Mouse (Mus musculus): ENCODE measurements around the gene Gabrg2. TPM values are rescaled to one million over a fixed set of nuclear protein-coding genes. Genes with fewer than 3 reads are reported as not detected.

The Gabrg2 gene
- under 1 TPM in 1 of 2 experiments, not detected in 1; 0.25 TPM for total RNA-seq (2021)
- long read RNA-seq, experiment 1: 0 reads
- long read RNA-seq, experiment 2, partial matches to known transcripts: 0 of 1 reads
- long read RNA-seq, experiment 2, other reads (novel, unspliced or antisense): 1 of 1 reads

DNA sequence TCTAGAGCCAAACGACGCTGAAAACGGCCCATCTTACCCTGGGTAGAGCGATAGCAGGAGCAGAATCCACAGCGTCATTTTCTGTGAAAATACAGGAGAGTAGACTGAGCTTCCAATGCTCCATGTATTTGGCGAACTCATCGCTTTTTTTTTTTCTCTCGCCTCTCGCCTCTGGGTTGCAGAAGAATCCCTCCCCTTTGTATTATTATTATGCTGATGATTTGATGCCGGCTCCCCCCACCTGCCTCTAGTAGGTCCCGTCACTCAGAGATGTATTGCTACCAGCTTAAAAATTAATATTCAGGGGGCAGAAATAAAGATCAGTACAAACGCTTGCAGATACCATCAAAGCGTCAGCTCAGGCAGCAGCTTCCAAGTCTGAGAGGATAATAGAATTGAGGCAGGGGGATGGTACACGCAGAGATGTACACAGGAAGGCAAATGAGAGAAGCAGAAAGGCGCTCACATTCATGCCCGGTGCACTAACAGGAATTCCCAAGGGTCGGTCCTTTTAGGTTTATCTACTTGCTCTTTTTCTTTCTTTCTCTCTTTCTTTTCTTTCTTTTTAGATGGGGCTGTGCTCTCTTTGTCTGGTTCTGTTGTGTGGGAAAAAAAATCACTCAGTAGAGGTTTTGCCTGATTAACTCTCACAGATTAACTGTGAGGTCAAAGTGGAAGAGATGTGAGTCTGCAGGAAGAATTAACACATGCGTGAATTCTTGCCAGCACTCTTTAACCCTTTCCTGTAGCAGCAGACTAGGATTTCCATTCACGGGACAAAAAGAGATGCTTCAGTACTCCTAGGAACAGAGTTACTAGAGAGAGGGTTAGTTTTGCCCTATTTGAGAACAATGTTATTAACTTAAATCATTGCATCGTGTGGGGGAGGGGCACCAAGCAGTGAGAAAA, at the start of gene Gabrg2:
Gabrg2 (minus strand) TSS at position 668 of the 909 bp plus-strand sequence.
- intact Hi-C loops (cut with DNase I): no loop called here
- no peak for DNase-seq

DNA sequence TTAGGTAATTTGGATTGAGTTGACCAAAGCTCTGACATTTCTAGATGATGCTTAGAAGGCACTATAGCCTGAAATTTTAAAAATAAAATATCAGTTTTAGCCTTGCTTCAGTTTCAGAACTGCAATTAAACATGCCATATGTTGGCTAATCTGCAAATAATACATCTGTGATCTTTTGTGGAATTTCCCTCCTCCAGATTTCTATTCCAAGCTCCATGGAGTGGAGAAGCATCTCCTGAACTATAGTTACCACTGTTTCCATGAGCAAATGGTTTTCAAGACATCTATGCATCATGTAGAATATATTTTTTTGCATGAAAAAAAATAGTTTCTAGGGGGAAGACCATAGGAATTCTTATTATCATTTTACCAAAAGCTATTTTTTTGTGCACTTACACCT, 47.5 kb upstream of the Gabrg2 start:
- intact Hi-C loops (cut with DNase I): no loop called here
- no peak for DNase-seq

DNA sequence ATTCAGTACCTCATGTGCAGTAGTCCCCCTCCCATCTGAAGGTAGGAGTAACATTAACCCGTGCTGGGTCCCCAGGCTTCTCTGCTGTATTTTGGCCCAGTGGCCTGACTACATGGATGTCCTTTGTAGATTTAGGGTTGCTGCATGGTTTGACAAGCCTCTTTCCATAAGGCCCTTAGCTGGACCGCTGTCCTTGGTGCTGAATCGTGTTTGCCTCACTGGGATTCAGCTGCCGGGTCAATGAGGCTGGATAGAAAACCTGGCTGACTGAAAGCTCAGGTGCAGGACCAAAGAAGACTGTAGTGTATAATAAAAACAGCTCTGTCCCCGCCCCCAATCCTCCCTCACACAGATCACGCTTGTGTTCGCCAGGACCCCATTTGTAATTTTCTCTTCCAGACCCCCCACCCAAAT, 1.2 kb downstream of the Gabrg2 start:
- intact Hi-C loops (cut with DNase I): no loop called here
- DNase-seq: no peak

DNA sequence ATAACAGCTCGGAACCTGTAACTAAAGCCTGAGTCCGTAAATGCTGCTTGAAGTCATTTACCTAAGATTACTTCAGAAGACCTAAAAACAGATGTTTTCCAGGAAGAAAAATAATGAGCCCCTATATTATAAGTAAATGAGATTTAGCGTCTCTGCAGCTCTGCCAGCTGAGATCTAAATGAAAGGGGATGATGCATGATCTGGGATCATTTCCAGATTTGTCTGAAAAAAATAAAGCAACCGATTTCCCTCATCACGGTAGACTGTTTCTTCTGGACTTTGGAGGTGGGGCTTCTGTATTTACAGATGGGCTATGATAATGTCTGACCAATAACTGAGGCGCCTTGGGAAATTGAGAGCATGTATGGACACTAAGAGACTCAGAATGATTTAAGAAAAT, 20.5 kb downstream of the Gabrg2 start:
- intact Hi-C loops (cut with DNase I): no loop called here
- DNase-seq: no peak

DNA sequence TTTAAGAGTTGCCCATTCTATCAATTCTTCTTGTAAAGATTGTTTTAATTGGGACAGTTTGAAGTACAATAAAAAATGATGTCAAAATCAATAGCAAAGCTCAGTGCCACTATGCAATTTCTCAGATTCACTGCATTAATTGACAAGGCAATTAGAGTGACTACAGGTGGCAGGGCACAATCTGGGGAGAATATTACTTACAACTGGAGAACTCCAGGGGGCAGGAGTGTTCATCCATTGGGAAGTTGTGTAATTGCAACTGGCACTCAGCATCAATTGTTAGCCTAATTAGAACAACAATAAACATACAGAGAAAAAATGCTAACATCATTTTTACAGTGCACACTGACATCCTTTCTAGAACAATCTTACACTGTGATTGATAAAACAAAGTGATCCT, 32.1 kb downstream of the Gabrg2 start:
- DNase-seq: no peak
- intact Hi-C loops (cut with DNase I): no loop called here

DNA sequence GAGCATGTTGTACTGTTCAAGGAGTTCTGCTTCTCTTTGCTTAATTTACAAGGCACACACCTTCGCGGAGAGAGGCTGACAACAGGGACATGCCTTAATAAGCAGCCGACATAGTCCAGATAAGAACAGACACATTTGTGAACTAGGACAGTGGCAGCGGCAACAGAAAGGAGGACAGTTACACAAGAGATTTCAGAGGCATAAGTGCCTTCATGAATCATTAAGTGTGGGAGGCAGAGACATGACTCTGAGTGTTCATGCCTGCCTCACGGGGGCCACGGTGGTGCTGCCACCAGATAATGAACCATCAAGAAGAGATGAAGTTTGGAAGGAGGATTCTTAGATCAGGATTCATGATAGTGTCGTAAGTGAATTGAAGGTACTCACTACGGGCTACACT, 38.0 kb downstream of the Gabrg2 start:
- intact Hi-C loops (cut with DNase I): no loop called here

DNA sequence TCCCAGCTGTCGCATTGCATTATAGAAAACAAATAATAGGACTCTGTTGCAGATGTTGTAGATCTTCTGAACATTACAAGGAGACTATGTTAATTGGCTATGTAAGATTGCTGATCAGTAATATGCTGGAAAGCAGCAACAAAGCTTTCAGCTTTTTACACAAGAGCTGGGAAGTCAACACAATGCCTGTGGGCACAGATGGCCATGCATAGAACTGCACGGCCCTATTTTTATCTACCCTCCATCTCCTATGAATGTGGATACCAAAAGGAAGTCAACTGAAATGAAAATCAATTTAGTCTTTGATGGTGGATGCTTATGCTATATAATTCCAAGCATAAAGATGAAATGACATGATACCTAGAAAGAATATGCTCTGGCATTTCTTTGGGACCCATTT, 47.1 kb downstream of the Gabrg2 start:
- no peak for DNase-seq
- intact Hi-C loops (cut with DNase I): no loop called here

More for the DNA sequence above, 38.0 kb downstream of the Gabrg2 start:
- DNase-seq: no peak

DNA sequence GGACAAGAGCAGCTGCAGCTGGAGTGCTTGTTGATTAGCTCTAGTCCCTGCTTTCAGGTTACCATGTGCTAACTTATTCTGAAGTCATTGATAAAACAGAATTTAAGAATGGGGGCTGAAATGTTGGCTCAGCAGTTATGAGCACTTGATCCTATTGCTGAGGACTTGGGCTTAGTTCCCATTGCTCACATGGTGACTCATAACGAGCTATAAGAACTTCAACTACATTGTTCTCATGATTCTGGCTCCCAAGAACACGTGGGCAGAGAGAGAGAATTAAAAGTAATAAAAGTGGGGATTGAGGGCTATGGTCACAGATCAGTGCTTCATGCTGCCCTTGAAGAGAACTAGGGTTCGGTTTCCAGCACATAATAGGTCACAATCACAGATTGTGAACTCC, 48.8 kb downstream of the Gabrg2 start:
- intact Hi-C loops (cut with DNase I): no loop called here
- no peak for DNase-seq

DNA sequence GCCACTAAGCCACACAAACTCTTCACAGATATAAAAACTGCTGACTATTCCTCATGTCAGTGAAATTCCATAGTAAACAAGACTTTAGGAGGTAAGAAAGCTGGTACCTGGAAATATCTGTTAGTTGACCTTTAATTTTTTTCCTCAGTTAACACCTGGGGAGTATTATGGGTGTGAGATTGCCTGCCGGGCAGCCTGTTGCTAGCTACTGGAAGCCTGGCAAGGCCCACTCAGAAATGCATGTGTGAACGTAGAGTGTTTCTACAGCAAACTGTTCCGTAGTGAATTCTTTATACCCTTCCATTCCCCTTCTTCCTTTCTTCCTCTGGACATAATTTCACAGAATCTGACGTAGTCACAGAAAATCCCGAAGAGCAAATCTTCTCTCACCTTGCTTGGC, 55.2 kb downstream of the Gabrg2 start:
- no peak for DNase-seq

DNA sequence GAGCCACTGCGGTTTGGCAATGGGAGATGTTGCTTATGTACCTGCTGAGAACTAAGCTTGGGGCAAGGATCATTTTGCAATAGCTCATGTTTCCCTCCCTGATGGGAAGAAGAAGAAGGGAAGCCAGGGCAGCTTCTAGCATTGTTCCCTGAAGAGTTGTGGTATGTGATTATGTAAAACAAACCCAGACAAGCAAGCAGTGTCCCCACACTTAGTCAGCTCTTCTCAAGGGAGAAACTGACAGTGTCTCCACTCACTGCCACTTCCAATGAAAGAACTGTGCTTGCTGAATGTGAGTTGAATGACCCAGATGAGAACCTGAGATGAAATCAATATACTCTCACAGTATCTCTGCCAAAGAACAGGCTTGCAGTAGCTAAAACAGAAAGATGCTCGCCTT, 62.7 kb downstream of the Gabrg2 start:
- intact Hi-C loops (cut with DNase I): no loop called here

More for the DNA sequence above, 55.2 kb downstream of the Gabrg2 start:
- intact Hi-C loops (cut with DNase I): no loop called here

DNA sequence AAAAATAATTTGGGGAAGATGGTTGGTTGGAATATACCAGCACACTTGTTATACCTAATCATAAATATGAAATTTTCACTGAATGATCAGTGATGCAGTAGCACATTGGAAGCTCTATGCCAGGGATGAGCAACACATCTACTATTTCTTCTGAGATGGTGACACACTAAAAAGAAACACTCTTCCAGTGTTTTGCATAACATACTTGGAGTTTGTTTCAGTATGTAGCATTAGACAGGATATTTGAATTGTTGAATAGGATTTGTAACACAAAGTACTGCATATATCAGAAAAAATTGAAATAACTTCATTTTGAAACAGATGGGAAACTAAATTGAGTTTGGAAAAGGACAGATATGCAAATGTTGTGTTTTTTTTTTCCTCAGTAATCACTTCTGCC, 81.8 kb downstream of the Gabrg2 start:
- intact Hi-C loops (cut with DNase I): no loop called here
- no peak for DNase-seq

More for the DNA sequence above, 62.7 kb downstream of the Gabrg2 start:
- DNase-seq: no peak

DNA sequence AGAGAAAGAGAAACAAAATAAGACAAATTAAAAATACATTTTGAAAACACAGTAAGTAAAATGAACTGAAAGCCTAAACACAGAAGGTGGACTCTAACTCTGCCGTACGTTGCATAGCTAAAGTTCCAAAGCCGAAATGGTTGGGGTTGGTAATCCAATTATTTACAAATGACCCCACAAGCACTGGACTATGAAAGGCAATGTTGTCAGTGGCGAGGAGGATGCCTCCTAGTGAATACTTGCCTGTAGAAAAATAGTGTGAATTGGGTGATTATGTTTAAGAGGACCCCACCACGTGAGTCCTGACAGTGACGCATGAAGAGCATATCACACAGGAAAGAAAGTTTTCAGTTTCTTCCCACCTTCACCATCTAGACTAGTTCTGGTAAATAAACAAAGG, 86.6 kb downstream of the Gabrg2 start:
- intact Hi-C loops (cut with DNase I): no loop called here
- no peak for DNase-seq

DNA sequence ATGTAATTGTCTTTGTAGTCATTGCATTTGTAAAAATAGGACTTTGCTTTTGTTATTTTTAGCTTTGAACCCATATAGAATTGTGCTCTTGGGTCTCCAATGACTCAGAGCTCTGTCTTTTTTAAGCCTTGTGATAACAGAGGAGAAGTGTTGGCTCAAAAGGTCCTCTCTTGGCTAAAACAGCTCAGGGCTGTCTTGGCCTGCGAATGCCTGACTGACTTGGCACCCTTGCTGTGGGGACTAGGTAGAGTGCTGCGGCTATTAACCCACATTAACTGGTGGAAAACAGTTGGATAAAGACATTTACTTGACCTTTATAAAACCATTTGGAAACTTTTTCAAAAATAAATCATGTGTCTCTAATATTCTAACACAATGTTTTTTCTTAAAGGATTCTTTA, 97.0 kb downstream of the Gabrg2 start:
- no peak for DNase-seq
- intact Hi-C loops (cut with DNase I): no loop called here

Other genes starting within 250 kb of the Gabrg2 start
- gene Gabra1, start 182.1 kb upstream of the Gabrg2 start, total RNA-seq (2021): under 1 TPM; 0.79 to 0.84 TPM

Measured in gastrocnemius, postnatal 36 days (tissue).